Mouse (Mus musculus) yolk sac, embryonic 10.5 days (tissue): ENCODE results near the gene Gm15262.
"Not testable (repeated sequence)": the region's sequence is repeated elsewhere in the genome, so short reads cannot be mapped to it uniquely, and the experiment has no call there.

Source experiments
- DNase-seq: peaks from one replicate; pipeline ENCODE4 v3.0.0-alpha.2; 2017; ENCODE audit warnings: low spot score

The Gm15262 gene

DNA sequence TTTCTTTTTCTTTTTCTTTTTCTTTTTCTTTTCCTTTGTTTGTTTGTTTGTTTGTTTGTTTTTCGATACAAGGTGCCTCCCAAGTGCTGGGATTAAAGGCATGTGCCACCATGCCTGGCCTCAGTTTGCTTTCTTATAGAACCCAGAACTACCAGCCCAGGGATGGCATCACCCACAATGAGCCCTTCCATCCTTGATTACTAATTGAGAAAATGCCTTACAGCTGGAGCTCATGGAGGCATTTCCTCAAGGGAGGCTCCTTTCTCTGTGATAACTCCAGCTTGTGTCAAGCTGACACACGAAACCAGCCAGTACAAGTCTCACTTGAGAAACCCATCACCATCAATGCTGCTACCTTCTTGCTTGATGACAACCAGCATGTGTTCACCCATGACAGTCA, at the start of gene Gm15262:
TSS of gene Gm15262 (plus strand) at position 301 of the 400 bp plus-strand sequence.
- not testable (repeated sequence) for DNase-seq

DNA sequence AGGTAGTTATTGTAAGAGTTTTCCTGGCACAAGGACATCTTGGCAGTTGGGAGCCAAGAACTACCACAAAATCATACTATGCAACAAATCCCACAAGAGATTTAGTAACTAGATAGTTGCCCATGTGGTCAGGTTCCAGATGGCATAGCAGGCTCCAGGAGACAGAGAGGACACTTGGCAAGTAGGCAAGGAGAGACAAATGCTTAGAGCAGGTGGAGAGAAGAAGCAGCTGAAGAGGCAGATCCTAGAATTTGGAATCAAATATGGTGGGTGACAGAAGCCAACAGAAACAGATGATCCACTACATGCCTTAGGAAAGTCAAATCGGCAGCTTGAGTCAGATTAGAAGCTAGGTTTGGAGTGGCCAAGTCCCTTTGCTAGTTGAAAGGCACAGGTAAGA, 20.9 kb downstream of the Gm15262 start:
- no peak for DNase-seq

GRCm38 (mm10) chrX:161316443-161316842, 29.2 kb downstream of the Gm15262 start:
- no peak for DNase-seq

- no peak for DNase-seq
Observed at GRCm38 (mm10) chrX:161370927-161371326, 83.7 kb downstream of the Gm15262 start.

DNA sequence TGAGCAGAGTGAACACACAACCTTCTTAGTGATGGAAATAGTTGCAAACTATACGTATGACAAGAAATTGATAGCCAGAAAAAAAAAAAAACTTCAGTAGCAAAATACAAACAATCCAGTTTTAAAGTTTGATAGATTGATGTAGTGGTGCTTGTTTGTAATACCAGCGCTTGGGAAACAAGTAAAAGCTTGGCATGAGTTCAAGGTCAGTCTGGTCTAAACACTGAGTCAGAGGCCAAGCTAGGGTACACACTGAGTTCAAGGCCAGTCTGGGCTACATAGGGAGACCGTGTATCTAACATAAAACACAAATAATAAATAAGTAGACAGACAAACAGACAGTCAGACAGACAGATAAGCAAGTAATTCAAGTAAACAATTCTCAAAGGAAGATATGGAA, 84.2 kb downstream of the Gm15262 start:
- no peak for DNase-seq

DNA sequence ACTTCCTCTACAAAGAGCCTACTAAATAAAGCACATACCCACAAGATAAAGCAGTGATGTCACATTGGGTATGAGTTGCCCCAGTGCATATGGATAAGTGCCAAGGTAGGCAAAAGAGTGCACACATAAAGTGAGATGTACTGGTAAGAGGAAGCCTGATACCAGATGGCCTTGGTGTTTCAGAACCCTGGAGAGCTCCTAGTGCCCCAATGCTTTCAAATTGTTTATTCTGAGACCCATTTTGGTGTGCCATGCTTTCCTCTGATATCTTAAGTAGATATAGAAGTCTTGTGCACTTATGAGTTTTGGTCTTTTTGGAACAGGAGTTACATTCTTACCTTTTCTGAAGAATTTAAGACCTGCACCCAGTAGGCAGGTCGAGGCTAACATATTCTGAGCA, 88.3 kb downstream of the Gm15262 start:
- no peak for DNase-seq

DNA sequence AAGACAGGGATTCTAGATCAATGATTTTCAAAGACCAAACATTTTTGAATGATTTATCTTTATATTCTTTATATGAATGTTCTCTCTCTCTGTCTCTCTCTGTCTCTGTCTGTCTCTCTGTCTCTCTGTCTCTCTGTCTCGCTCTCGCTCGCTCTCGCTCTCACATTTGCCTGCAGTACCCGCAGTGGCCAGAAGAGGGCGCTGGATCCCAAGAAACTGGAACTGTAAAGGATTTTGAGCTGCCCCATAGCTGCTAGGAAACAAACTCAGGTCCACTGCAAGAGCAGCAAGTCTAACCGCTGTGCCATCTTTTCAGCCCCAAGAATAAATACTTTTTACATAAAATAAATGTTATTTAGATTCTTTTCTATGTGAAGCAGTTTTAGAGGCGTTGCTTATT, 98.5 kb downstream of the Gm15262 start:
- no peak for DNase-seq

DNA sequence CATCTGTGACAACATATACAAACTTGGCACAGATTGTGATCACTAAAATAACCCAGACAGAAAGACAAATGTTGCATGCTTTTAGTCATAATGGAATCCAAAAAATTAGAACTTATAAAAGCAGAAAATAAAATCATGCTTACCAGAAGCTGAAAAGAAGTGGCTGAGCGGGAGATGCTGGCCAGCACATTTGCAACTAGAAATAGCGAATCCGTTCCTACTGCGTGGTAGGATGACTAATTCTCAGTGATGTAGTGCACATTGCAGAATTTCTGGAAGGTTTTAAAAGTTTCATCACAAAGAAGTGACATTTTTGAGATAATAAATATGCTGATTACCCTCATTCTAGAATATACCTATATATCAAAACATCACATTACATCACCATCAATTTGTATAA, 100.7 kb downstream of the Gm15262 start:
- DNase-seq = no peak

- DNase-seq = peak; percentile 19
Observed at GRCm38 (mm10) chrX:161399110-161399509, 111.9 kb downstream of the Gm15262 start.

- no peak for DNase-seq
Observed at GRCm38 (mm10) chrX:161411151-161411550, 123.9 kb downstream of the Gm15262 start.
